Mouse (Mus musculus) heart, postnatal 4 days (tissue): ENCODE measurements around the gene Oxt. TPM values are rescaled to one million over a fixed set of nuclear protein-coding genes. Genes with fewer than 3 reads are reported as not detected.

ENCODE experiments used
- DNase-seq: peaks from one replicate; pipeline ENCODE4 v3.0.0; 2021
- microRNA-seq, 2 experiments: library from miRNA; unstranded; fragments of <30 nt; microRNA quantifications; one replicate each; pipeline ENCODE4 v1.2.0; 2021 to 2022
- total RNA-seq, 2 experiments: library from RNA; stranded (reverse); gene quantifications; 2 replicates each; pipeline ENCODE4 v1.2.3; 2021

The Oxt gene
- total RNA-seq, 2 experiments from 2014 or later = not detected

DNA sequence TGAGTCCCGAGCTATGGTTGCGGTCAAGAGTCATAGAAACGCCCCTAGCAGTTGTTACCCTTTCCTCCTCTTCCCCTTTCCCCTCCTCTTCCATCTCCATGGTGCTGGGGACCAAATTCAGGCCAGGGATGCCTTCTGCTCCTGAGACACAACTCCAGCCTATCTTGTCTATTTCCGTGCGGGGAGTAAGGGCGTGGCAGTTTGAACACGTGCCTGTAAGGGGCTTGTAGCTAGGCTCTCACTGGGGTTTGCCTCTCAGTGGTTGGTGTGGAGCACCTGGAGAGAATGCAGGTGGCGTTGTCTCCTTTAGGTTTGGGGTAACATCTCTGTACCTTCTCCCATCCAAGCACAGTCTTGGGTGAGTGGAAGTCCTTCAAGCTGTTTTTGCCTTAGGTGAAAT, 3.8 kb downstream of the Oxt start:
- no peak for DNase-seq

DNA sequence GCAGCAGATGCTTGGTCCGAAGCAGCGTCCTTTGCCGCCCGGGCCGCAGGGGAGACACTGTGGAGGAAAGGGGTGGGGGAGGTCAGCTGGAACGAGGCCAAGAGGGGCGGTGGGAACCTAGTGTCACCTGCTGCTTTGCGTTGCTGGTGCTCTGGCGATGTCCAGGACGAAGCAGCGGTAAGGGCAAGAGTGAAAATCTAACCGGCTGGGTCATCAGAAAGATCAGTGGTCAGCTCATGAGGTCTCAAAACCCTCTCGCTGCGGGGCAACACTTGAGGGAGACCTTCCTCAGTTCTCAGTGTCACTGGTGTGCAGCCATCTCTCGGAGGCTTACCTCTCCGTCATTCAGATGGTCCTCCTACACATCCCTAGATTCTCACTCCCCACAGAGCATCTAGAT, 5.2 kb downstream of the Oxt start:
- no peak for DNase-seq

GRCm38 (mm10) chr2:130582552-130582951, 6.6 kb downstream of the Oxt start, which contains the start of gene Avp:
Avp (minus strand) TSS chr2:130582554.
- DNase-seq = no peak

DNA sequence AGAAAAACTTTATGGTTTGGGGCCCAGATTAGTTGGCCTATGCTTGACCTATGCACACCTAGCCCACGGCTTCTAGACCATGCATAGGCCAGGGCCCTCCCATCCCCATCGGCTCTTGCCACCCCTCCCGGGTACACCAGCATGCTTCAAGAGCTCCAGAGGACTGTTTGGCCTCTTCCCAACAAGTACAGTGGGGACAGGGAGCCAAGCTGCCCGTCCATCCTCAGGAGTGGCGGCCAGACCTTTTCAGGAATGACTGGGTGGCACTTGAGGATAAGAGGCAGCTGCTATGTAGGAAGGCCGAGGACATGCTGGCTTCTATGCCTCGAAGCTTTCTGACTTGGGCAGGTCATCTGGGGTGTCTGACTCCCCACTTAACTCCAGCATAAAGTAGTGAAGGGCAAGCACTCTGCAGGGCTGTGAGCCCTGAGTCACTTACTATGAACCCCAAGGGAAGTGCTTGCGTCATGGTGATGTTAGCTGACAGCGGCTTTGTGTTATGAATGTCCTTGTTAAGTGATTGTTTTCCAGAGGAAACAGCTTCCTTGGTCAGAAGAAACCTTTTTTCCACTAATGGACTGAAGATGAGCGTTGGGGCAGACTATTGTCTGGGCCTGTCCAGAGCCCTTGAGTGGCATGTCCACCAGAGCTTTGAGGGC, 8.1 kb downstream of the Oxt start:
- DNase-seq = no peak

GRCm38 (mm10) chr2:130586016-130586415, 10.0 kb downstream of the Oxt start:
- no peak for DNase-seq

DNA sequence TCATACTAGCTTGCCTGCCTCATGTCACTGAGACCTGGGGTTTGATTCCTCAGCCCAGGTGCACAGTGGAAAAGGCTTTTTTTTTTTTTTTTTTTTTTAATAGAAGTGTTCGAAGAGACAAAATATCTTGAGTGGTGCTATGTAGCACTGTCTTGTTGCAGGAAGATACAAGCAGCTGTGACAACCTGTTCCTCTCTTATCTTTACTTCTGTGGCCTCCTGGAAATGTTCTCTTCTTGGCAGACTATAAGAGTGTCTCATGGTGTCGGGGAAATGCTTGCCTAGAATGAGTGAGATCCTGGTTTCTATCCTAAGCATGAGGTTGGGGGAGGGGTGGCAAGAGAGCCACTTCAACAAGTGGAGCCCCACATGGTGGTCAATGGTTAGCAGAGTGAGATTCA, 12.4 kb downstream of the Oxt start:
- DNase-seq = no peak

GRCm38 (mm10) chr2:130589157-130589556, 13.2 kb downstream of the Oxt start:
- no peak for DNase-seq

DNA sequence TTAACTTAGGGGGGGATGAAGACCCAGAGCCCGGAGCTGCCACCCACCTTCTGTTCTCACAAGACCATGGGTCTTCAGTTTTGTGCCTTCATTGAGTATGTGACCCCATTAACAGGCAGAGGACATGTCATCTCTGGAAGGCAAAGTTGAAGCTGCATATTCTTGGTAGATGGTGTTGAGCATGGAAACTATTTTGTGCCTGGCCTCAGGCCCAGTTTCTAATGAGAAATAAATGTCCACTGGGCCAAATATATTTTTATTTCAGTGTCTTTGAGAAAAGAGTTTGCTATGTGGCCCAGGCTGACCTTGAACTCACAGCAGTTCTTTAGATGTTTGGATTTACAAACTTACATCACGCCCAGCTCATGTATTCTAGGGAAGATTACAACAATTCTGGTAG, 13.8 kb downstream of the Oxt start:
- peak; percentile 29 for DNase-seq

DNA sequence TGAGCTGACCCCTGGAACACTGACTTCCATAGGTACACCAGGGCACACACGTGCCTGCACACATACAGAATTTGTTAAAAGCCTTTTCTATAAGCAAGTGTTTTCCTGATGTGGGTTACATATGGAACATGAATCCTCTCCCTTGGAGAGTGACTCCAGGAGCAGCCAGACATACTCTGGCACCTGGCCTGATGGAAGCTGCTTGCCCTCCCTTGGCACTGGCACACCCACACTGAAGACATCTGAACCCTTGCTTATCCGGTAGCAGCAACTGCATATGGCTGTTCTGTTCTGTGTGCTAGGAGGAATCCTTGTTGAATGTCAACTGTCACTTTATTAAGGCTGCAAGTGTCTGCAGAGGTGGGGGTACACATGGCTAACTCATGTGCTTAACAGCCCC, 15.0 kb downstream of the Oxt start:
- DNase-seq = no peak

DNA sequence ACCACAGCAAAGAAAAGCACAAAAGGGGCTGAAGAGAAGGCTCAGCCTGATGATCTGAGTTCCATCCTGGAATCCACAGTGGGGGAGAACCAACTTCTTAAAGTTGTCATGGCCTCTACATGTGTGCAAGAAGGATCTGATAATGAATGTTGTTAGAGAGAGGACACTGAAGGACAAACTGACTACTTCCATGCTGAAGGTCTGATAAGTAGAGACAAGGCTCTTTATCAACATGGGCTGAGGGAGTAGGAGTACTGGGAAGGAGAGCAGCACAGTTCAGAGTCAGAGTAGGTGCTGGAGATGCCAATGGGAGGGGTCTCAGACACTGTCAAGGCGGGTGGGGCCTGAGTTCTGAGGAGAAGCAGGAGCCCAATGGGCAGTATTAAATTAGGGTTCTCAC, 19.6 kb downstream of the Oxt start:
- no peak for DNase-seq

- peak; percentile 49 for DNase-seq
Observed at GRCm38 (mm10) chr2:130597601-130598010, 21.6 kb downstream of the Oxt start.

DNA sequence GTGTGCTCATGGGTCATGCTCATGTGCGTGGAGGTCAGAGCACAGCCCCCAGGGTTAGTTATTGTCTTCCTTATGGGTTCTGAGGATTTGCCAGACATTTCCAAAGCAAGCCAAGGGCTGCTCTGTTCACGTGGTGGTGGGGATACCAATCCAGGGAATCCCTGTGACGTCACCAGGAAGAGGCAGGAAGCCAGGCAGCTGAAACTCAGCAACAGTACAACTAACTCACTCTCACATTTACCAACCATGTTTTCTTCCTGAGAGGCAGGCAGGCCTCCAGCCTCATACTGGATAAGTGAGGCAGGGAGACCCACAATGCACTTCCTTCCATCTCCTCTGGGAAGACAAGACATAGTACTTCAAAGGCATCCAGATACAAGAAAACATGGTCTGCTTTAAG, 22.4 kb downstream of the Oxt start:
- peak; percentile 33 for DNase-seq

- no peak for DNase-seq
Observed at GRCm38 (mm10) chr2:130602195-130602594, 26.2 kb downstream of the Oxt start.

GRCm38 (mm10) chr2:130613091-130613490, 37.1 kb downstream of the Oxt start:
- peak; percentile 26 for DNase-seq

DNA sequence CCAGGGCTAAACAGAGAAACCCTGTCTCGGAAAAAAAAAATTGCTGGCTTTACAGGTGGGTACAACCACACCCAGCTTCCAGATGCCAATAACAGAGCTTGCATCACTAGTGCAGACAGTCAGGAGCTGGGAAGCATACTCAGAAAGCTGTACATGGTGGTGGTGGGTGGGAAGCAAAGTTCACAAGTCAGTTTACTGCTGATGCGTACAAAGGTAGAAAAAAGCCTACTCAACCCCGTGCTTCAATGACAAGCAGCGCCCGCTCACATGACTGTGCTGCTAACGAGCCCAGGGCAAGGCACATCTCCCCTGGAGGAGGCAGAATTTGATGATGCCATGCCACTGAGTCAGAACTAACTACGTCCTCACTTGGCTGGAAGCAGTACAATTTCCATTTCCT, 43.0 kb downstream of the Oxt start:
- DNase-seq = no peak

Small RNA genes lying within 50 kb of the gene (microRNA-seq; reads per million reads assigned to microRNA genes)
- 0 reads per million in 2 experiments for gene Gm23876

Other genes with a start within 250 kb of the Oxt start
- gene Cpxm1, start 178.6 kb upstream of the Oxt start, total RNA-seq = 10 to 100 TPM in 1 of 2 experiments, 1 to 10 TPM in 1; 9.6 to 10.9 TPM
- gene Gm28372, start 170.9 kb upstream of the Oxt start, total RNA-seq = not detected
- gene 1700020A23Rik, start 170.9 kb upstream of the Oxt start, total RNA-seq = not detected
- not detected for gene Tmem239, start 169.7 kb upstream of the Oxt start, total RNA-seq
- gene Vps16, start 151.8 kb upstream of the Oxt start, total RNA-seq = 10 to 100 TPM; 39.0 to 45.3 TPM
- 1 to 10 TPM; 5.6 to 6.2 TPM for gene Pced1a, start 151.5 kb upstream of the Oxt start, total RNA-seq
- 10 to 100 TPM; 78.9 to 86.4 TPM for gene Ptpra, start 125.9 kb upstream of the Oxt start, total RNA-seq
- gene Mrps26, start 12.4 kb upstream of the Oxt start, total RNA-seq = 10 to 100 TPM; 78.0 to 86.6 TPM
- 1 to 10 TPM in 1 of 2 experiments, under 1 TPM in 1; 0.83 to 1.5 TPM for gene Avp, start 6.4 kb downstream of the Oxt start, total RNA-seq
- gene Fastkd5, start 53.9 kb downstream of the Oxt start, total RNA-seq = 1 to 10 TPM; 8.1 to 9.2 TPM
- 1 to 10 TPM; 5.5 TPM for gene Ubox5, start 53.9 kb downstream of the Oxt start, total RNA-seq
- gene Lzts3, start 66.6 kb downstream of the Oxt start, total RNA-seq = 1 to 10 TPM; 4.3 to 5.0 TPM
- 10 to 100 TPM; 57.7 to 58.9 TPM for gene Ddrgk1, start 88.5 kb downstream of the Oxt start, total RNA-seq
- gene Itpa, start 91.4 kb downstream of the Oxt start, total RNA-seq = 10 to 100 TPM; 32.7 to 35.2 TPM
- gene Slc4a11, start 121.3 kb downstream of the Oxt start, total RNA-seq = under 1 TPM; 0.12 to 0.16 TPM